9 mouse cellular contexts compared by ENCODE assay signal in genomic region chr5:119972802-119973437, GRCm38 (mm10).
A peak's percentile ranks its signal among the peaks of the same experiment; 100 is the strongest.
DNase-seq lines count a peak whose midpoint lies in the region; ATAC-seq lines count a peak whose summit lies in the region.
"Had no signal": no experiment of that assay in that cellular context is flagged by ENCODE, and none has a peak within 500 bp of the region (broad histone marks: within the 10 kb centered on the region; RNA-seq: fewer than 3 reads in every experiment).

No protein-coding gene starts in this region.

- DNase-seq in heart, adult 18-20 months: peak; percentile 36 to 44
- DNase-seq in heart, adult 11 months: no peak
- DNase-seq in adrenal gland, postnatal 10 days: peak; percentile 17
- DNase-seq in heart, postnatal 10 days: peak; percentile 24 to 48
- DNase-seq in limb, embryonic 10.5 days (ENCODE audit: low spot score): peak; percentile 55
- no peak for DNase-seq in gastrocnemius, adult 18-20 months (ENCODE audit: low spot score)
- DNase-seq in gastrocnemius, adult 8-10 months (ENCODE audit: low spot score in 2 of 2): no peak

- intact Hi-C loops in heart, postnatal 10 days (cut with DNase I): no loop called here

- peaks cover 13% of the 10 kb centered on the region for H3K27me3 ChIP-seq in limb, embryonic 10.5 days (ENCODE audit: low read depth, poor library complexity, severe bottlenecking)
- H3K27me3 ChIP-seq in neural tube, embryonic 14.5 days (ENCODE audit: control insufficient read depth, insufficient read depth, low read length): no peaks in the 10 kb centered on the region
- H3K27me3 ChIP-seq: embryonic facial prominence, embryonic 13.5 days had no signal

- peak; percentile 92 for ATAC-seq in neural tube, embryonic 14.5 days (ENCODE audit: low read depth)

- no peak overlapping the region for H3K9ac ChIP-seq in neural tube, embryonic 14.5 days (replicated peaks; ENCODE audit: low read depth, low read length)
- H3K9ac ChIP-seq: embryonic facial prominence, embryonic 13.5 days had no signal

- H3K36me3 ChIP-seq in limb, embryonic 10.5 days: no peaks in the 10 kb centered on the region
- no peaks in the 10 kb centered on the region for H3K36me3 ChIP-seq in neural tube, embryonic 14.5 days (ENCODE audit: control insufficient read depth, insufficient read depth, low read length)
- H3K36me3 ChIP-seq: embryonic facial prominence, embryonic 13.5 days had no signal

- peak overlapping the region; percentile 58 for H3K27ac ChIP-seq in limb, embryonic 10.5 days
- 0 out of 2 replicates have a peak overlapping the region, but pooled peaks have one; percentile 13 for H3K27ac ChIP-seq in neural tube, embryonic 14.5 days (ENCODE audit: low read depth, low read length)
- H3K27ac ChIP-seq: embryonic facial prominence, embryonic 13.5 days had no signal

- peaks cover 38% of the 10 kb centered on the region for H3K4me1 ChIP-seq in limb, embryonic 10.5 days
- peaks cover 6% of the 10 kb centered on the region; the same call in 1 of the 2 replicates for H3K4me1 ChIP-seq in neural tube, embryonic 14.5 days (ENCODE audit: control insufficient read depth, insufficient read depth, low read length)

- WGBS in limb, embryonic 10.5 days: 28% methylated on average over 24 of the region's 24 CpGs
- 48% methylated on average over 24 of the region's 24 CpGs for WGBS in neural tube, embryonic 14.5 days

- peak overlapping the region; percentile 17; the same call in 1 of the 2 replicates for H3K4me2 ChIP-seq in neural tube, embryonic 14.5 days (ENCODE audit: low read depth, low read length)
- H3K4me2 ChIP-seq: embryonic facial prominence, embryonic 13.5 days had no signal

- no peaks in the 10 kb centered on the region for H3K9me3 ChIP-seq in limb, embryonic 10.5 days (replicated peaks)
- no peaks in the 10 kb centered on the region for H3K9me3 ChIP-seq in neural tube, embryonic 14.5 days (ENCODE audit: control insufficient read depth, low read length)
- H3K9me3 ChIP-seq: embryonic facial prominence, embryonic 13.5 days had no signal

- peak overlapping the region; percentile 40 for H3K4me3 ChIP-seq in limb, embryonic 10.5 days
- no peak overlapping the region for H3K4me3 ChIP-seq in neural tube, embryonic 14.5 days (ENCODE audit: low read depth, low read length)
- H3K4me3 ChIP-seq: embryonic facial prominence, embryonic 13.5 days had no signal

Comparison
In these comparisons a context has a peak if more than half of its experiments do, and no peak if none do; other contexts are left out.
1. DNase-seq: peak in heart, adult 18-20 months (2 of 2), adrenal gland, postnatal 10 days (single experiment), heart, postnatal 10 days (2 of 2) and limb, embryonic 10.5 days (single experiment); none in heart, adult 11 months (single experiment), gastrocnemius, adult 18-20 months (single experiment) and gastrocnemius, adult 8-10 months (0 of 2).